Mouse (Mus musculus): Measurements from ENCODE around the gene Stfa2.
"Not testable (repeated sequence)": the region's sequence is repeated elsewhere in the genome, so short reads cannot be mapped to it uniquely, and the experiment has no call there.

The Stfa2 gene

GRCm38 (mm10) chr16:36408357-36408756, at the start of gene Stfa2:
TSS of gene Stfa2 (minus strand) at chr16:36408457.
- no peak for DNase-seq (ENCODE audit: low read depth in 2 of 2, low spot score in 2 of 2)

- no peak for DNase-seq (ENCODE audit: low read depth in 2 of 2, low spot score in 2 of 2)
These were observed 47.1 kb upstream of the Stfa2 start, which contains the start of gene Stfa3 for GRCm38 (mm10) chr16:36455342-36455802. TSS of gene Stfa3 (minus strand) at chr16:36455392.

- DNase-seq (ENCODE audit: low read depth in 2 of 2, low spot score in 2 of 2): not testable (repeated sequence)
These were observed 12.7 kb upstream of the Stfa2 start for GRCm38 (mm10) chr16:36420979-36421378.

DNA sequence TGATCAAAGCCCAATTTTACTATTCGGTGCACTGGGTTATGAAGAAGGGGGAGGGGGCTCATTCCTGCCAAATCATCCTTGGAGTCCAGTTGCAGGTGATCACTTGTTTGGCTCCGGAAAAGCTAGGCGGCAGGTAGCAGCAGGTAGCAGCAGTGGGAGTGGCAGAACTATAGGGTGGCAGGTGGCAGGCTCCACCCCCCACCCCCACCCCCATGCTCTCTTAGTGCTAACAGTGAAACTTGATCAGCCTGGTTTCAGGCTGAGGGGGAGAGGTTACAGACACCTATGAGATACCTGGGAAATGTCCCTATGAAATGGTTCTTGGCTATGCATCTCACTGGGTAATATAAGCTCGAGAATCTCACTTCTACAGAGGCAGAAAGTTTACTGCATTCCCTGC, 19.2 kb downstream of the Stfa2 start:
- no peak for DNase-seq (ENCODE audit: low read depth in 2 of 2, low spot score in 2 of 2)

DNA sequence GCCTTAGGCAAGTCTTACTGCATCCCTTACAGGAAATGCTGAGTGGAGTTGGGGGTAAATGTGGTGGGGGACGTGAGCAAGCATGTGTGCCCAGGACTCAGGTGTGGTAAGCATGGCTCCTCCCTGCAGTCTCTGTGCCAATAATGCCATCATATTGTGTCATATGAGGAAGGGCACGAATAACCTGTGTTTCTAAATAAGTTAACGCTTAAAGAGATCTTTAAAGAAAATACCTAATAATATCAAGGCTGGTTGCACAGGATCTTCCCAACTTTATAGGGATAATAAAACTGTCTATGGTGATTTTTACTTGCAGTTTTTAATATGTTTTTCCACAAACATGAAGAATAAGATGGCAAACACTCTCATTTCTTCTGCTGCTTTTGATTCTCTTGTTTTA, 40.6 kb downstream of the Stfa2 start, which contains the start of gene BC100530:
Gene BC100530 (minus strand): TSS at position 101 of the 400 bp plus-strand sequence.
- not testable (repeated sequence) for DNase-seq (ENCODE audit: low read depth in 2 of 2, low spot score in 2 of 2)

Data from CD8-positive naive resting alpha-beta T cell, adult 2 months (primary cell).